Mouse (Mus musculus) kidney, embryonic 16.5 days (tissue): ENCODE measurements around the gene Dock8. TPM values are rescaled to one million over a fixed set of nuclear protein-coding genes. Genes with fewer than 3 reads are reported as not detected.
A peak's percentile ranks its signal among the peaks of the same experiment; 100 is the strongest.

ENCODE experiments used
- ATAC-seq: fragments of 200-750 bp; cut with Nextera tagmentation; 2 replicates; pipeline ENCODE4 v1.8.0; 2017; ENCODE audit warnings: moderate TSS enrichment; ENCODE audit not compliant: low FRiP score, low TSS enrichment
- H3K27ac ChIP-seq: fragments of 300-500 bp; sonication (generic); 2 replicates; pipeline ENCODE4 v1.5.1; 2014; ENCODE audit warnings: low read length
- H3K27me3 ChIP-seq: fragments of 300-500 bp; sonication (generic); 2 replicates; pipeline ENCODE4 v1.6.1; 2014; ENCODE audit warnings: low read length, control low read depth, mixed read lengths; ENCODE audit not compliant: insufficient read depth
- H3K36me3 ChIP-seq: fragments of 300-500 bp; sonication (generic); 2 replicates; pipeline ENCODE4 v1.6.1; 2014; ENCODE audit warnings: low read length, control low read depth, mixed read lengths; ENCODE audit not compliant: insufficient read depth
- H3K4me1 ChIP-seq: fragments of 300-500 bp; sonication (generic); 2 replicates; pipeline ENCODE4 v1.6.1; 2014; ENCODE audit warnings: low read length, control low read depth, mixed read lengths; ENCODE audit not compliant: insufficient read depth
- H3K4me2 ChIP-seq: fragments of 300-500 bp; sonication (generic); replicated peaks from 2 replicates; pipeline ENCODE4 v1.6.1; 2014; ENCODE audit warnings: low read depth, low read length
- H3K4me3 ChIP-seq: fragments of 300-500 bp; sonication (generic); 2 replicates; pipeline ENCODE4 v1.5.1; 2014; ENCODE audit warnings: mild to moderate bottlenecking, low read length
- H3K9ac ChIP-seq: fragments of 300-500 bp; sonication (generic); replicated peaks from 2 replicates; pipeline ENCODE4 v1.6.1; 2014; ENCODE audit warnings: low read length
- H3K9me3 ChIP-seq: fragments of 300-500 bp; sonication (generic); 2 replicates; pipeline ENCODE4 v1.6.1; 2016; ENCODE audit warnings: low read length, control low read depth
- WGBS: fragments of 180-500 bp; shearing (Covaris S2); extraction: QIAGEN DNeasy Blood & Tissue Kit; methylation state at CpG from one replicate; pipeline ENCODE4 v1.1.7; 2014; 5-methylcytosine and 5-hydroxymethylcytosine counted together
- polyA plus RNA-seq: library from polyadenylated mRNA; unstranded; fragments of >200 nt; fragmentation: Nextera tagmentation; extraction: Ambion mirVana; gene quantifications from 2 replicates; pipeline ENCODE4 v1.2.1, GENCODE M21; 2015

Dock8 gene
- polyA plus RNA-seq, 1 experiment from 2014 or later = 3.9 TPM

DNA sequence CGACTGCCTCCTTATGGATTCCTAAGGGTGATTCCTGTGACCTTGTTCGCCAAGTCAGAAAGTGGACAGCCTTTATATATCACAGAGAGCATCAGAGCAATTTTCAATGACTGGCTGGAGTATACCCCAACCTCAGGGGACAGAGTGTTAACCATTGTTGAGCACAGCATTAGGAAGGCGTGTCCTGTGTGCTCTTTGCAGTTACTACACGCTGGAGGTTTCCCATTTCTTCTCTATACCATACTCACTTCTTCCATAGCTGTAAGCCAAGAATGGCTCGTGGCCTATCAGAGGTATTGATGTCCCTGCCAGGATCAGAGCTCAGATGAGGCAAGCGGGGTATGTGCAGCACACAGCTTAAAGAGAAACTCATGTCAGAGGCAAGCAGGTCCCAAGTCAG, 181.2 kb downstream of the Dock8 start:
- ATAC-seq = no peak
- H3K4me1 ChIP-seq = peaks cover 18% of the 10 kb centered on the region

GRCm38 (mm10) chr19:25184076-25184475, 184.7 kb downstream of the Dock8 start:
- peak overlapping the region; percentile 77 for H3K27ac ChIP-seq
- H3K9me3 ChIP-seq = no peaks in the 10 kb centered on the region
- no peak overlapping the region for H3K9ac ChIP-seq
- H3K36me3 ChIP-seq = no peaks in the 10 kb centered on the region
- H3K4me3 ChIP-seq = no peak overlapping the region
- no peak for ATAC-seq
- 53% methylated on average over 7 of the region's 7 CpGs for WGBS
- peaks cover 29% of the 10 kb centered on the region for H3K4me1 ChIP-seq
- no peak overlapping the region for H3K4me2 ChIP-seq
- H3K27me3 ChIP-seq = no peaks in the 10 kb centered on the region

More for the DNA sequence above, 181.2 kb downstream of the Dock8 start:
- no peak overlapping the region for H3K4me3 ChIP-seq
- WGBS = 79% methylated on average over 6 of the region's 6 CpGs
- H3K27ac ChIP-seq = no peak overlapping the region
- H3K4me2 ChIP-seq = no peak overlapping the region
- no peak overlapping the region for H3K9ac ChIP-seq
- no peaks in the 10 kb centered on the region for H3K9me3 ChIP-seq
- no peaks in the 10 kb centered on the region for H3K36me3 ChIP-seq
- H3K27me3 ChIP-seq = no peaks in the 10 kb centered on the region

- no peak for ATAC-seq
- Histone ChIP-seq H3K4me2 (no peak overlapping the region), H3K9ac (no peak overlapping the region), H3K36me3 (no peaks in the 10 kb centered on the region), H3K4me3 (no peak overlapping the region), H3K27ac (peak overlapping the region; percentile 77; the same call in 1 of the 2 replicates), H3K27me3 (no peaks in the 10 kb centered on the region), H3K9me3 (no peaks in the 10 kb centered on the region), H3K4me1 (peaks cover 29% of the 10 kb centered on the region)
- WGBS = 67% methylated on average over 5 of the region's 5 CpGs
Observed at GRCm38 (mm10) chr19:25186316-25186715, 187.0 kb downstream of the Dock8 start.

DNA sequence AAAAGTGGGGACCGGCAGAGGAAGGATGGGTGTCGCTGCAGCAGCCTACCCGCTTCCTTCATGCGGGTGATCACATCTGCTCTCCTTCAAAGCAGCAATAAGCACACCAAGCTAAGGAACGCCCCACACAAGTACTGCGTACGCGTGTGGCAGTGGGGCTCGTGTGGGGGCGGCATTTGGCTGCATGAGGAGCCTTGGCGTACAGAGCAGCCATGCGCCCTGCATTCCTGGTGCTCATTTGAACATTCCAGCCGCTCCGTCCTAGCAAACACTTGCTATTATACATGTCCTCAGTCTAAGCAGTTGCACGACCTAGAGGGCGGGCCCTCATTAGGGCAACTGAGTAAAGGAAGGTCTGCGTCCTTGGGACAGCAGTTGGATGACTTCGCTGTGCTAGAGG, 188.3 kb downstream of the Dock8 start:
- peak; percentile 74 for ATAC-seq

DNA sequence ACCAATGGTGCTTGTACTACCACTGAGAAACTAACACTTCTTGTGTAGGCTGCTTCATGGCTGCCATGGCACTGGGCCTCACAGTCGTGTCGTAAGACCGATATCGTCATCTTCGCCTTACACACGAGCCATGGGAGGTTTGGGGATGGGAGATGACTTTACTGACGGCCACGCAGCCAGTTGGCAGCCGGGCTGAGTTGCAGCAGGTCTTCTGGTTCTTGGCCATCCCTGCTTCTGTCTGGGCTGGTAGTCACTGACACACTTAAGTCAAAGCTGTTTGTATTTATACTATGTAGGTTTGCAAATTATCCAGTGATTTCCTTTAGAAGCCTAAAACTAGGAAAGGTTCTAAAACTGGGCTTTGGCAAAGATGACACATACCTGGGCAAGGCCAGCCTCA, 194.4 kb downstream of the Dock8 start:
- Histone ChIP-seq H3K27ac (no peak overlapping the region), H3K4me3 (no peak overlapping the region), H3K9me3 (no peaks in the 10 kb centered on the region; the same call in 1 of the 2 replicates), H3K4me1 (no peaks in the 10 kb centered on the region), H3K36me3 (no peaks in the 10 kb centered on the region), H3K4me2 (no peak overlapping the region), H3K27me3 (no peaks in the 10 kb centered on the region), H3K9ac (no peak overlapping the region)
- 96% methylated on average over 9 of the region's 9 CpGs for WGBS
- no peak for ATAC-seq

More for the DNA sequence above, 188.3 kb downstream of the Dock8 start:
- Histone ChIP-seq H3K9ac (no peak overlapping the region), H3K9me3 (no peaks in the 10 kb centered on the region), H3K27me3 (no peaks in the 10 kb centered on the region), H3K4me1 (peaks cover 29% of the 10 kb centered on the region), H3K4me2 (0 out of 2 replicates have a peak overlapping the region, but pooled peaks have one; percentile 8), H3K27ac (no peak overlapping the region; the same call in 1 of the 2 replicates), H3K4me3 (no peak overlapping the region), H3K36me3 (no peaks in the 10 kb centered on the region)
- 56% methylated on average over 18 of the region's 18 CpGs for WGBS

- no peaks in the 10 kb centered on the region for H3K9me3 ChIP-seq
- H3K36me3 ChIP-seq = no peaks in the 10 kb centered on the region
- ATAC-seq = peak; percentile 91
- no peak overlapping the region for H3K4me3 ChIP-seq
- peak overlapping the region; percentile 75 for H3K27ac ChIP-seq
- H3K4me2 ChIP-seq = no peak overlapping the region
- no peaks in the 10 kb centered on the region for H3K27me3 ChIP-seq
- H3K4me1 ChIP-seq = peaks cover 15% of the 10 kb centered on the region; the same call in 1 of the 2 replicates
- WGBS = 49% methylated on average over 13 of the region's 13 CpGs
- no peak overlapping the region for H3K9ac ChIP-seq
Observed at GRCm38 (mm10) chr19:25200081-25200860, 200.9 kb downstream of the Dock8 start.

GRCm38 (mm10) chr19:25203077-25203476, 203.7 kb downstream of the Dock8 start:
- ATAC-seq = no peak
- Histone ChIP-seq H3K4me3 (no peak overlapping the region), H3K27ac (no peak overlapping the region), H3K27me3 (no peaks in the 10 kb centered on the region), H3K4me2 (no peak overlapping the region), H3K4me1 (peaks cover 28% of the 10 kb centered on the region), H3K36me3 (no peaks in the 10 kb centered on the region), H3K9ac (no peak overlapping the region), H3K9me3 (no peaks in the 10 kb centered on the region)
- 32% methylated on average over 12 of the region's 12 CpGs for WGBS

DNA sequence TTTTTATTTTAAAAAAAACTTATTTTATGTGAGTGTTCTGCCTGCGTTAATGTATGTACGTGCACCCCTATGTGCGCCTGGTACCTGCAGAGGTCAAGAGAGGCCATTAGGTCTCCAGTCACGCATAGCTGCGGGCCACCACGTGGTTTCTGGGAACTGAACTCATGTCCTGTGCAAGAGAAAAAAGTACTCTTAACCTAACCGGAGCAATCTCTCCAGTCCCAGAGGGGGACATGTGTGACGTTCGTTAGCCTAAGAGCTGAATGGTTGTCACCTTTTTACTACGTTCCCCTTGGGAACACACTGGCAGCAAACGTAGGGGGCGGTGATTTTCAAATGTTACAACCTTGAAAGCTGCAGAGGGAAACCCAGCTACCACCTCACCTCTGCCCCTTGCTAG, 207.6 kb downstream of the Dock8 start:
- 53% methylated on average over 12 of the region's 12 CpGs for WGBS
- H3K4me1 ChIP-seq = peaks cover 29% of the 10 kb centered on the region

GRCm38 (mm10) chr19:25207731-25208361, 208.5 kb downstream of the Dock8 start:
- peak overlapping the region; percentile 31; the same call in 1 of the 2 replicates for H3K4me2 ChIP-seq
- H3K9me3 ChIP-seq = peaks cover 3% of the 10 kb centered on the region; the same call in 1 of the 2 replicates
- no peak overlapping the region; the same call in 1 of the 2 replicates for H3K4me3 ChIP-seq
- no peaks in the 10 kb centered on the region for H3K36me3 ChIP-seq
- no peak; the same call in 1 of the 2 replicates for ATAC-seq
- H3K4me1 ChIP-seq = peaks cover 26% of the 10 kb centered on the region
- peak overlapping the region; percentile 37 for H3K9ac ChIP-seq
- H3K27me3 ChIP-seq = no peaks in the 10 kb centered on the region
- peak overlapping the region; percentile 30 for H3K27ac ChIP-seq
- 14% methylated on average over 23 of the region's 23 CpGs for WGBS

More for the DNA sequence above, 207.6 kb downstream of the Dock8 start:
- Histone ChIP-seq H3K36me3 (no peaks in the 10 kb centered on the region), H3K4me2 (no peak overlapping the region), H3K27me3 (no peaks in the 10 kb centered on the region), H3K9ac (no peak overlapping the region), H3K4me3 (no peak overlapping the region), H3K9me3 (no peaks in the 10 kb centered on the region), H3K27ac (no peak overlapping the region)
- no peak for ATAC-seq
